ENCODE assay signal across 8 mouse cellular contexts in genomic region chr2:49734013-49734780, GRCm38 (mm10). TPM values are rescaled to one million over a fixed set of nuclear protein-coding genes. Genes with fewer than 3 reads are reported as not detected.
A peak's percentile ranks its signal among the peaks of the same experiment; 100 is the strongest.
DNase-seq lines count a peak whose midpoint lies in the region; ATAC-seq and TF ChIP-seq lines count a peak whose summit lies in the region.

No protein-coding gene starts in this region.

- H3K27ac ChIP-seq in CH12.LX (ENCODE audit: insufficient read depth, low read depth): peak overlapping the region; percentile 75
- H3K27ac ChIP-seq in bone marrow, adult 2 months (ENCODE audit: control insufficient read depth, insufficient read depth, low read depth, low read length, poor library complexity): no peak overlapping the region
- H3K27ac ChIP-seq in embryonic facial prominence, embryonic 15.5 days (replicated peaks): no peak overlapping the region
- H3K27ac ChIP-seq in heart, embryonic 14.5 days (replicated peaks in 1 of 2; ENCODE audit: control insufficient read depth in 1 of 2, insufficient read depth in 1 of 2, low read depth in 2 of 2, low read length in 2 of 2): no peak overlapping the region
- H3K27ac ChIP-seq in neural tube, embryonic 15.5 days (replicated peaks): no peak overlapping the region

- DNase-seq in CH12.LX (ENCODE audit: extremely low read depth): peak; percentile 95
- peak; percentile 86 for DNase-seq in kidney, postnatal 10 days
- DNase-seq in lung, adult 2 months: peak; percentile 59
- DNase-seq in thymus, postnatal 25 days: peak; percentile 78

- dilution Hi-C loops in CH12.LX (cut with MboI; ENCODE audit: extremely low pct_ligation_motif_present, extremely low pct_unique_long_range_greater_than_20kb, low sequenced_read_pairs): no loop called here

- peak overlapping the region; percentile 93 for H3K4me2 ChIP-seq in CH12.LX (ENCODE audit: insufficient read depth, low read depth, poor library complexity, severe bottlenecking)
- H3K4me2 ChIP-seq in embryonic facial prominence, embryonic 15.5 days (replicated peaks): peak overlapping the region; percentile 48
- H3K4me2 ChIP-seq in heart, embryonic 14.5 days (ENCODE audit: low read length): peak overlapping the region; percentile 59
- H3K4me2 ChIP-seq in neural tube, embryonic 15.5 days: no peak overlapping the region

- in situ Hi-C loops in CH12.LX (cut with MboI; ENCODE audit: low pct_ligation_motif_present, low pct_unique_long_range_greater_than_20kb, low sequenced_read_pairs): loop anchor here (5.0 to 25.0 kb wide), 2 partner anchors 372 to 822 kb away; no protein-coding TSS in a partner anchor

- 0 out of 2 replicates have a peak, but pooled peaks have one; percentile 31 for ATAC-seq in embryonic facial prominence, embryonic 15.5 days (ENCODE audit: insufficient number of reproducible peaks, low FRiP score, low TSS enrichment, low read depth)
- no peak; the same call in 1 of the 2 replicates for ATAC-seq in heart, embryonic 14.5 days (ENCODE audit: insufficient number of reproducible peaks, insufficient read depth, low FRiP score, low read depth)
- peak; percentile 49; the same call in 1 of the 2 replicates for ATAC-seq in neural tube, embryonic 15.5 days (ENCODE audit: low FRiP score)

- H3K9me3 ChIP-seq in CH12.LX (replicated peaks; ENCODE audit: low read length): no peaks in the 10 kb centered on the region
- H3K9me3 ChIP-seq in embryonic facial prominence, embryonic 15.5 days (replicated peaks): no peaks in the 10 kb centered on the region
- no peaks in the 10 kb centered on the region for H3K9me3 ChIP-seq in heart, embryonic 14.5 days (ENCODE audit: control insufficient read depth, low read length)
- no peaks in the 10 kb centered on the region for H3K9me3 ChIP-seq in neural tube, embryonic 15.5 days (replicated peaks)

- peak; percentile 37; the same call in 1 of the 2 replicates for TF ChIP-seq EP300 in CH12.LX (IDR thresholded peaks at IDR 0.05; ENCODE audit: low read length)

- peak; percentile 99 for TF ChIP-seq RAD21 in CH12.LX (IDR thresholded peaks at IDR 0.05; ENCODE audit: low read depth, low read length)

- H3K9ac ChIP-seq in CH12.LX (ENCODE audit: insufficient read depth, low read depth): peak overlapping the region; percentile 55; the same call in 1 of the 2 replicates
- H3K9ac ChIP-seq in embryonic facial prominence, embryonic 15.5 days: no peak overlapping the region
- no peak overlapping the region for H3K9ac ChIP-seq in heart, embryonic 14.5 days (ENCODE audit: low read length)
- H3K9ac ChIP-seq in neural tube, embryonic 15.5 days (replicated peaks): no peak overlapping the region

- H3K4me1 ChIP-seq in CH12.LX (ENCODE audit: control insufficient read depth in 1 of 2, insufficient read depth in 2 of 2): peaks cover 9 to 32% of the 10 kb centered on the region in 2 experiments
- no peaks in the 10 kb centered on the region; the same call in 1 of the 2 replicates for H3K4me1 ChIP-seq in bone marrow, adult 2 months (ENCODE audit: control insufficient read depth, insufficient read depth, low read length)
- H3K4me1 ChIP-seq in embryonic facial prominence, embryonic 15.5 days: peaks cover 15% of the 10 kb centered on the region
- H3K4me1 ChIP-seq in heart, embryonic 14.5 days (ENCODE audit: control insufficient read depth in 2 of 2, insufficient read depth in 2 of 2, low read length in 2 of 2): peaks cover 8 to 15% of the 10 kb centered on the region in 2 experiments; a peak in 2 of 4 replicates
- peaks cover 8% of the 10 kb centered on the region for H3K4me1 ChIP-seq in lung, adult 2 months (ENCODE audit: control insufficient read depth, insufficient read depth, low read length)
- H3K4me1 ChIP-seq in neural tube, embryonic 15.5 days: no peaks in the 10 kb centered on the region; the same call in 1 of the 2 replicates

- WGBS in bone marrow, adult 2 months: 37% methylated on average over 7 of the region's 7 CpGs
- 26% methylated on average over 7 of the region's 7 CpGs for WGBS in embryonic facial prominence, embryonic 15.5 days
- WGBS in heart, embryonic 14.5 days: 45% methylated on average over 7 of the region's 7 CpGs
- WGBS in lung, adult 2 months: 41% methylated on average over 7 of the region's 7 CpGs
- WGBS in neural tube, embryonic 15.5 days: 49% methylated on average over 7 of the region's 7 CpGs

- H3K27me3 ChIP-seq in CH12.LX (replicated peaks): no peaks in the 10 kb centered on the region
- H3K27me3 ChIP-seq in embryonic facial prominence, embryonic 15.5 days: no peaks in the 10 kb centered on the region
- H3K27me3 ChIP-seq in heart, embryonic 14.5 days (ENCODE audit: control insufficient read depth, insufficient read depth, low read length): no peaks in the 10 kb centered on the region
- H3K27me3 ChIP-seq in neural tube, embryonic 15.5 days (replicated peaks): no peaks in the 10 kb centered on the region

- TF ChIP-seq POLR2A in CH12.LX (IDR thresholded peaks at IDR 0.05; ENCODE audit: low read depth, low read length): peak; percentile 57; the same call in 1 of the 2 replicates
- no peak for TF ChIP-seq POLR2A in bone marrow, adult 2 months (IDR thresholded peaks at IDR 0.05; ENCODE audit: borderline replicate concordance, control insufficient read depth, low read depth, low read length)
- TF ChIP-seq POLR2A in lung, adult 2 months (IDR thresholded peaks at IDR 0.05; ENCODE audit: borderline replicate concordance, extremely low read depth, low read depth, low read length): no peak

- peak; percentile 72 to 91 for TF ChIP-seq CTCF in CH12.LX (conservative IDR thresholded peaks at IDR 0.05 in 1 of 2, IDR thresholded peaks at IDR 0.05 in 1 of 2; ENCODE audit: low read depth in 2 of 2, low read length in 2 of 2)
- TF ChIP-seq CTCF in bone marrow, adult 2 months (IDR thresholded peaks at IDR 0.05; ENCODE audit: control insufficient read depth, insufficient read depth, low read length): peak; percentile 71
- TF ChIP-seq CTCF in lung, adult 2 months (IDR thresholded peaks at IDR 0.05; ENCODE audit: insufficient read depth, low read length): peak; percentile 75

- peak overlapping the region; percentile 31 to 54 (median 50) for H3K4me3 ChIP-seq in CH12.LX (replicated peaks in 1 of 3; ENCODE audit: low read depth in 2 of 3, low read length in 2 of 3, poor library complexity in 1 of 3)
- H3K4me3 ChIP-seq in bone marrow, adult 2 months (replicated peaks; ENCODE audit: control insufficient read depth, low read depth, low read length): peak overlapping the region; percentile 6
- peak overlapping the region; percentile 35 for H3K4me3 ChIP-seq in embryonic facial prominence, embryonic 15.5 days (replicated peaks)
- peak overlapping the region; percentile 25 to 27 for H3K4me3 ChIP-seq in heart, embryonic 14.5 days (ENCODE audit: control insufficient read depth in 1 of 2, insufficient read depth in 1 of 2, low read depth in 1 of 2, low read length in 2 of 2)
- no peak overlapping the region for H3K4me3 ChIP-seq in lung, adult 2 months (replicated peaks; ENCODE audit: extremely low read depth, low read depth, low read length)
- no peak overlapping the region for H3K4me3 ChIP-seq in neural tube, embryonic 15.5 days (replicated peaks)

- H3K79me2 ChIP-seq in CH12.LX (replicated peaks; ENCODE audit: control insufficient read depth, extremely low read depth, insufficient read depth, poor library complexity, severe bottlenecking): no peaks in the 10 kb centered on the region

- no peaks in the 10 kb centered on the region for H3K36me3 ChIP-seq in CH12.LX (replicated peaks in 1 of 2; ENCODE audit: control insufficient read depth in 1 of 2, insufficient read depth in 1 of 2, low read length in 1 of 2)
- no peaks in the 10 kb centered on the region for H3K36me3 ChIP-seq in embryonic facial prominence, embryonic 15.5 days
- H3K36me3 ChIP-seq in heart, embryonic 14.5 days (ENCODE audit: control insufficient read depth, insufficient read depth, low read length): no peaks in the 10 kb centered on the region
- H3K36me3 ChIP-seq in neural tube, embryonic 15.5 days: peaks cover 43% of the 10 kb centered on the region

TF ChIP-seq in CH12.LX, 34 proteins besides CTCF, POLR2A, EP300 and RAD21 (continues in another document):
- peak; percentile 73 for TF ChIP-seq TBP (conservative IDR thresholded peaks at IDR 0.05; ENCODE audit: low read depth, low read length)
- no peak for TF ChIP-seq UBTF (IDR thresholded peaks at IDR 0.05; ENCODE audit: low read depth, low read length)
- no peak for TF ChIP-seq USF1 (IDR thresholded peaks at IDR 0.05; ENCODE audit: low read depth, low read length)
- peak; percentile 62; the same call in 1 of the 2 replicates for TF ChIP-seq MEF2A (IDR thresholded peaks at IDR 0.05; ENCODE audit: borderline replicate concordance, low read depth, low read length)
- no peak for TF ChIP-seq PAX5 (IDR thresholded peaks at IDR 0.05; ENCODE audit: low read length)
- TF ChIP-seq ZMIZ1 (IDR thresholded peaks at IDR 0.05; ENCODE audit: low read depth, low read length): peak; percentile 74
- TF ChIP-seq NRF1 (IDR thresholded peaks at IDR 0.05; ENCODE audit: low read depth, low read length): 0 out of 2 replicates have a peak, but pooled peaks have one; percentile 21
- TF ChIP-seq MAX (IDR thresholded peaks at IDR 0.05; ENCODE audit: low read length): no peak; the same call in none of the 2 replicates
- peak; percentile 70; the same call in 1 of the 2 replicates for TF ChIP-seq POLR2AphosphoS2 (IDR thresholded peaks at IDR 0.05; ENCODE audit: low read depth, low read length)
- TF ChIP-seq ZNF384 (IDR thresholded peaks at IDR 0.05; ENCODE audit: low read depth, low read length): no peak
- peak; percentile 89 for TF ChIP-seq SMC3 (IDR thresholded peaks at IDR 0.05; ENCODE audit: low read depth, low read length)
- peak; percentile 64 for TF ChIP-seq MYC (IDR thresholded peaks at IDR 0.05; ENCODE audit: low read depth, low read length)
- peak; percentile 52; the same call in 1 of the 2 replicates for TF ChIP-seq IRF4 (IDR thresholded peaks at IDR 0.05; ENCODE audit: low read depth, low read length)
- TF ChIP-seq JUN (IDR thresholded peaks at IDR 0.05; ENCODE audit: insufficient read depth, low read depth, low read length): 0 out of 2 replicates have a peak, but pooled peaks have one; percentile 17
- TF ChIP-seq CHD2 (IDR thresholded peaks at IDR 0.05; ENCODE audit: low read length): 0 out of 2 replicates have a peak, but pooled peaks have one; percentile 26
- 0 out of 2 replicates have a peak, but pooled peaks have one; percentile 15 for TF ChIP-seq ELF1 (IDR thresholded peaks at IDR 0.05; ENCODE audit: low read depth, low read length)

RNA-seq across cellular contexts. Expression of gene Lypd6b, which starts 53.3 kb away (rescaled TPM):
- total RNA-seq in CH12.LX (2012; rRNA removed) (0.50 and 1.4 TPM in 2 replicates), CH12.LX (2014; rRNA removed) (0.09 and 0.15 TPM in 2 replicates)
- not detected in 2 replicates for polyA plus RNA-seq in CH12.LX (2012; ENCODE audit: insufficient read length, low read depth)
- not detected in 2 replicates for polyA plus RNA-seq in bone marrow, adult 2 months (2011; ENCODE audit: insufficient read depth, insufficient read length, low replicate concordance, missing spikeins)
- polyA plus RNA-seq in embryonic facial prominence, embryonic 15.5 days (2015; fragmentation: Nextera tagmentation; extraction: Ambion mirVana): 12.0 and 12.5 TPM in 2 replicates
- polyA plus RNA-seq in heart, embryonic 14.5 days (2014; fragmentation: Nextera tagmentation; extraction: Ambion mirVana): 2.3 TPM in 2 replicates
- polyA plus RNA-seq in lung, adult 2 months (2012; rRNA removed): 1.0 and 1.5 TPM in 2 replicates
- 20.7 and 22.1 TPM in 2 replicates for polyA plus RNA-seq in neural tube, embryonic 15.5 days (2015; fragmentation: Nextera tagmentation; extraction: Ambion mirVana)

Comparison
In these comparisons a context has a peak if more than half of its experiments do, and no peak if none do; other contexts are left out.
1. H3K4me3 ChIP-seq: peak in CH12.LX (3 of 3), bone marrow, adult 2 months (single experiment), embryonic facial prominence, embryonic 15.5 days (single experiment) and heart, embryonic 14.5 days (2 of 2); none in lung, adult 2 months (single experiment) and neural tube, embryonic 15.5 days (single experiment).
2. Peak in every context shown above with its lines, with median percentiles within 50 percentile points of each other: DNase-seq and CTCF ChIP-seq.